Mouse (Mus musculus): ENCODE measurements around the gene Tor1aip2.

GRCm38 (mm10) chr1:156074575-156074974, 39.4 kb downstream of the Tor1aip2 start:
- TF ChIP-seq POLR2A (IDR thresholded peaks at IDR 0.05; ENCODE audit: borderline replicate concordance, control insufficient read depth, low read depth, low read length): no peak
- no peak for TF ChIP-seq CTCF (IDR thresholded peaks at IDR 0.05; ENCODE audit: control insufficient read depth, insufficient read depth, low read length)

All from bone marrow, adult 2 months (tissue).